Mouse (Mus musculus) liver, adult 2 months (tissue): ENCODE measurements around the gene Hils1.

Experiments
- CTCF ChIP-seq: fragments of 200-500 bp; IDR thresholded peaks from 2 replicates; pipeline ENCODE4 v1.5.1; 2011; ENCODE audit warnings: low read depth, low read length, control low read depth
- POLR2A ChIP-seq: fragments of 200-500 bp; IDR thresholded peaks from 2 replicates; pipeline ENCODE4 v1.6.1; 2011; ENCODE audit warnings: low read length, control low read depth; ENCODE audit not compliant: insufficient read depth; ENCODE audit errors: extremely low read depth

DNA sequence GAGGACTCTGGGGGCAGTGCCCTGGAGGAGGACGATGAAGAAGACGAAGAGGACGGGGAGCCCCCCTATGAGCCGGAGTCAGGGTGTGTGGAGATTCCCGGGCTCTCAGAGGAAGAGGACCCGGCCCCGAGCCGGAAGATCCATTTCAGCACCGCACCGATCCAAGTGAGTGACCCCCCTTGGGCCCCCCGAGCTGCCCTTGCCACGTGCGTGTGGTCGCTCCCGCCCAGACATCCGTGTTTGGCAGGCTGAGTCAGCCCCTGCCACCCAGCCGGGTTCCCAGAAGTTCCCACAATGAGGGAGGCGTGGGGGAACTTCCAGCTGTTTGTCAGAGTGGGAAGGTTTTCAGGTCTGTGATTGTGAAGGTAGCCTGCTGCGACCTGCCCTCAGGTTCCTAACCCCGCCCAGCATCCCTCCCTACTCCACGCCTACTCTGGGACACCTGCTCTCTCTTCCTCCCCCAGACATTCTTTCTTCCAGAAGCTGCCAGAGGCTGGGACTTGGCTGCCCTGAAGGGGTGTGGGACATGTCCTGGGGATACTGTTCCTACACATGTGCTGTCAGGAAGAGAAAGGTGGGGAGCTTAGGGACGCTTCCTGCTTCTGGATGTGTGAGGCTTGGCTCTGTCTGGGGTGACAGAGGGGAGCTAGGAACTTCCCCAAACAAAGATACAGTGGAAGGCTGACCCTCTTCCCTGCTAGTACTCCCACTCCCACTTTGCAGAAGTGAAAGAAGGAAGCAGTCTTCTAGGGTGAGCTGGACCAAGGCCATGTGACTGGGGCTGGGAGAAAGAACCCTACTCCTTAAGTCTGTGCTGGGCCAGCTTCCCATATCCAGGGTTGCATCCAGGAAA is 25.6 kb downstream of the Hils1 start:
- TF ChIP-seq POLR2A = no peak
- TF ChIP-seq CTCF = no peak
